Mouse (Mus musculus) urinary bladder, postnatal 10 days (tissue): ENCODE data around the gene Tjp3.

Experiments
- DNase-seq: peaks from one replicate; pipeline ENCODE4 v3.0.0; 2022; ENCODE audit warnings: low spot score

The Tjp3 gene

GRCm38 (mm10) chr10:81291511-81292104, at the start of gene Tjp3:
Tjp3 (minus strand) TSS chr10:81291581.
- DNase-seq: no peak

GRCm38 (mm10) chr10:81340551-81341332, 49.4 kb upstream of the Tjp3 start:
- DNase-seq: no peak

DNA sequence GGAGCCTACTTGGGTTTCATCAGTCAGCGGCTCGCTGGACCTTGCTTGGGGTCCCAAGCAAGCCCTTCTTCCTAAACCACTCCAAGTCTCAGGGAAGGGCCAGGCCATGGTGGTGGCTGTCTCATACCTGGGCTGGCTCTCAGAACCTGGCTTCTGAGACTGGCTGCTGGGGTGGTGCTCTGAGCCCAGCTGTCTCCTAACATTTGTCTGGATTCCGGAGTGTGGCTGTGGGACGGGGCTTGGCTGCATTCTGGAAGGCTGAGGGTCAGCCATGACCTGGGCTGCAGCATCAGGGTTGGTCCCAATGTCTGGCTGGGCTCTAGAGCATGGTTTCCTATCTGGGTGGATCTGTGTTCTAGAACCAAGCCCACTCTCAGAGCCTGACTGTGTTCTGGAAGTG, 45.2 kb upstream of the Tjp3 start:
- no peak for DNase-seq

DNA sequence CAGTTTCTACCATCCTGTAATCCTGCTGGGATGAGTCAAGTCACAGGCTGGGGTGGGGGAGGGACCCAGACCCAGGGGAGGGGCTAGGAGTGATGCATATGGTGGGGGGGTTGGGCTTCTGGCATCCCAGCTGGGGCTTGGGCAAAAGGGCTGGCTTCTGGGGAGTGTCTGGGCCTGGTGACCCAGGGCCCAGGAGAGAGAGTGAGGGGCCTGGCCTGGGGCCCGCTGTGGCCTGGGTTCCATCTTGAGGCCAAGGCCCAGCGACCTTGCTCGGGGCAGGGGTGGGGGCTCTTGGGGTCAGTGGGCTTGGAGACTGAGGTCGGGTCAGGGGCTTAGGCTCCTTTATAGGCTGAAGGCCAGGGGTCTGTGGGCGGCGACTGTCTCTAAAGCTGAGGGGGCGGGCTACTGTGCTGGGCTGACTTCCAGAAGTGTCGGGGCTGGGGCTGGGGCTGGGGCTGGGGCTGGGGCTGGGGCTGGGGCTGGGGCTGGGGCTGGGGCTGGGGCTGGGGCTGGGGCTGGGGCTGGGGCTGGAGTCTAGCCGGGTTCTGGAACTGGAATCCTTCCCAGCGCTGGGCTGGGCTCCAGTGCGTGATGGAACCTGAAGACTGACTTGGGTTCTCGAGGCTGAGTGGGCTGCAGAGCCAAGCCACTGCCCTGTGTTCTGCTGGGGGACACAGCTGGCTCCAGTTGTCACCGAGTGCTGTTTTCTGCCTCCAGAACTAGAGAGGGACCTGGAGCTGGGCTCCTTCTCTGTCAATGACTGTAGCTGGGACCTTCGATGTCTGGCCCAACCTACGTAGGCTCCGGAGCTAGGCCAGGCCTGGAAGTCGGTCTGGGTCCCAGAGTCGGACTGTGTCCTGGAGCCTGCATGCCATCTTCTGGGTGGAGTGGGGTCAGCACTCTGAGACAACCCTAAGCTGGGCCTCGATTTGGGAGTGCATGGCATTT, 44.3 kb upstream of the Tjp3 start:
- DNase-seq: no peak

GRCm38 (mm10) chr10:81334324-81334723, 42.9 kb upstream of the Tjp3 start:
- DNase-seq: no peak

- no peak for DNase-seq
These were observed 40.9 kb upstream of the Tjp3 start for GRCm38 (mm10) chr10:81332277-81332676.

- no peak for DNase-seq
These were observed 38.6 kb upstream of the Tjp3 start for GRCm38 (mm10) chr10:81330007-81330406.

DNA sequence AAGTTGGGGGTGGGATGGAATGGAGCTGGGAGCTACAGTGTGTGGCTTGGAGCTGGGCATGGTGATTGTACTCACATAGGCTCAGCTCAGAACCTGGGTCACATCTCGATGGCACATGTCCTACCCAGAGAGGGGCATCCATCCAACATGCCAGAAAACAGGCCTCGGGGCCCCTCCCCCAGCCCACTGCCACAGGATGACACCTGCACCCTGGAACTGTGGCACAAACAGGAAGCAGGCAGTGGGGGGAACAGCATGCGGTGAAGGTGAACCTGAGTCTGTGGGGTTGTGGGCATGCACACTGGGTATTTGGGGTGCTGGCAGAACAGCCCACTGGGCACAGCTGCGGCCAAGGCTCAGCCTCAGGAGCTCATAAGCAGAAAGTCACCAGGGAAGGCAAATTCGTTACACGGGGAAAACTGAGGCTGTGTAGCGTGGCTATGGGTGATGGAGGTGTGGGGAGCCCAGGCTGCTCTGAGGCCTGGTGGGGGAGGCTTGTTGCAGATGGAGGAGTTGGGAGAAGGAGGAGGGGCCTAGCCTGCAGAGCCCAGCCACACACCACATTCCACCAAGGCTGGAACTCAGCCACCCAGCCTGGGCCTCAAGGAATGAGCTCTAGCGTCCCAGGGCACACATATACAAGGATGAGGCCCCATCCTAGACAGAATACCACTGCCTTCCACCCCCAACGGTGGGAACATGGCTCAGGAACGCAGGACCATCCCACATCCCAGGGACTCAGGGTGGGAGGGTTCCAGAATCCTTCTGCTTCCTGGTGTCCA, 38.0 kb upstream of the Tjp3 start:
- no peak for DNase-seq

GRCm38 (mm10) chr10:81328386-81328785, 37.0 kb upstream of the Tjp3 start, which contains the start of gene Tbxa2r:
Tbxa2r (plus strand) TSS chr10:81328731.
- no peak for DNase-seq

- DNase-seq: no peak
These were observed 36.6 kb upstream of the Tjp3 start for GRCm38 (mm10) chr10:81327959-81328358.

DNA sequence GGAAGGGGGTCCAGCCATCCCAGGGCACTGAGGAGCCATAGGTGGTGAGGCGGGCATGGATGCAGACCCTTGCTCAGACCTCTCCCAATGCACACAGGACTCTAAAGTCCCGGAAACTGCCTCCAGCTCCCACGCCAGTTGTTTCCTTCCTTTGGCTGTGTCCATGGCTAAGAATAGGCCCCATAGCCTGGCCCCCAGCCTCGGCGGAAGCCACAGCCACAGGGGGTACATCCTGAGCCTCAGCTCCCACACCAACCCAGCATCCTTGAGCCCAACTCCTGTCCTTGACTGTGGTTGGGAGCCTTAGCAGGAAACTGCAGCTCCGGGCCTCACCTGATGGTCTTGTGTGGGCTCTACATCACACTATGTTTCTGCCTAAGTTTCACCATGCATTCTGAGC, 35.5 kb upstream of the Tjp3 start:
- no peak for DNase-seq

GRCm38 (mm10) chr10:81325781-81326180, 34.4 kb upstream of the Tjp3 start:
- no peak for DNase-seq

DNA sequence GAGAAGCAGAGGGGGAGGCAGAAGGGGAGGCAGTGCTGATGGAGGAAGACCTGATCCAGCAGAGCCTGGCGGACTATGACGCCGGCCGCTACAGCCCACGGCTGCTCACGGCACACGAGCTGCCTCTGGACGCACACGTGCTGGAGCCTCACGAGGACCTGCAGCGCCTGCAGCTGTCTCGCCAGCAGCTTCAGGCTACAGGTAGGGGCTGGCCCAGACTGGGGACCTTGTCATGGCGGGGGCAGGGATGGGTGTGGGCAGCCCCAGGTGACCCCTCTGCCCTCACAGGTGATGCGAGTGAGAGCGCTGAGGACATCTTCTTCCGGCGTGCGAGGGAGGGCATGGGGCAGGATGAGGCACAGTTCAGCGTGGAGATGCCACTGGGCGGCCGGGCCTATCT, 33.8 kb upstream of the Tjp3 start:
- DNase-seq: no peak

DNA sequence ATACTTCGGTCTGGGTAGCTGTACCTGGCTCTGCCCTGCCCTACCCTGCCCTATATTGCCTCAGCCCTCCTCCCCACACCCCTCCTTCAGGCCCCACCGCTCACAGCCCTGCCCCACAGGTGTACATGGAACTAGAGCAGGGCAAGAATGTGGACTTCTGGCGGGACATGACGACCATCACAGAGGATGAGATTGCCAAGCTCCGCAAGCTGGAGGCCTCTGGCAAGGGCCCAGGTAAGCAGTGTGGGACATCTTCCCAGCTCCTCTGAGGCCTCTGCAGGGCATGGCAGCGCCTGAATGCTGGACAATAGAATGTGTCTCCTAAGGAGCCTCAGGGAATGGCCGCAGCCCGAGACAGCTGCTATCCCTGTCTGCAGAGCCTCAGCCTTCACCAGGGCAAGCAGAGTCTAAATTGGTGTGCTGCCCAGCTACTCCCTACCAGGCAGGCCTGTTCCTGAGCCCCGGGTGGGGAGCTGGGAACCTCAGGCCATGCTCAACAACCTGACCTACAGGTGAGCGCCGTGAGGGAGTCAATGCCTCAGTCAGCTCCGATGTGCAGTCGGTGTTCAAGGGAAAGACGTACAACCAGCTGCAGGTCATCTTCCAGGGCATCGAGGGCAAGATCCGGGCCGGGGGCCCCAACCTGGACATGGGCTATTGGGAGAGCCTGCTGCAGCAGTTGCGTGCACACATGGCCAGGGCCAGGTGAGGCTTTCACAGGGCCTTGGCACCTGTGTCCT, 32.6 kb upstream of the Tjp3 start:
- no peak for DNase-seq

DNA sequence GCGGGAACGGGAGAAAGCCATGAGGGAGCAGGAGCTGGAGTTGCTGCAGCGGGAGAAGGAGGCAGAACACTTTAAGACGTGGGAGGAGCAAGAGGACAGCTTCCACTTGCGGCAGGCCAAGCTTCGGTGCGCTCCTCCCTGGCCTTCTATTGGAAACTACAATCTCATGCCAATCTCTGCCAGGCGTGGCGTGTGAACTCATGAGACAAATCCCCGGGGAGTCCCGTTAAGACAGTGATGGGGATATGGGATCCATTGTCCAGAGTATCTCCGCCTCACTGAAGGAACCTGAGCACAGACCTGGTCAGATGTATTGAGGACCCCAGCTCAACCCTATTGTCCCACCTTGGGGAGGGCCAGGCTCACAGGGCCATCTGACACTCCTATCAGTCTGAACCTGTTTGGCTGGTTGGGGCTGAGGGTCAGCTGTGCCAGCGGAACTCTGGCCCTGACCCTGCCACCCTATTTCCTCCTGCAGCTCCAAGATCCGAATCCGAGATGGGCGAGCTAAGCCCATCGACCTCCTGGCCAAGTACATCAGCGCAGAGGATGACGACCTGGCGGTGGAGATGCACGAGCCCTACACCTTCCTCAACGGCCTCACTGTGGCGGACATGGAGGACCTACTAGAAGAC, 31.9 kb upstream of the Tjp3 start:
- DNase-seq: no peak

DNA sequence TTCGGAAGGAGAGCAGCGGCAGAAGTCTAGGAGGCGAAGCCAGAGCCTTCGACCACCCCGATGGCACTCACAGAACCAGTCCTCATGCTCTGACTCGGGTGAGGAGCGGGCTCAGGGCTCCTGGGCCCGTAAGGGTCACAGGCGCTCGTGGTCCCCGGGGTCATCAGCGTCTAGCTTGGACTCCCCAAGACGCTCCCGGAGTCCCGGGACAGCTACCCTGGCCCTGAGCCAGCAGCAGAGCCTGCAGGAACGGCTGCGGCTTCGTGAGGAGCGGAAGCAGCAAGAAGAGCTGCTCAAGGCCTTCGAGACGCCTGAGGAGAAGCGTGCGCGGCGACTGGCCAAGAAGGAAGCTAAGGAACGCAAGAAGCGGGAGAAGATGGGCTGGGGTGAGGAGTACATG, 31.1 kb upstream of the Tjp3 start:
- no peak for DNase-seq

- DNase-seq: no peak
These were observed 30.1 kb upstream of the Tjp3 start for GRCm38 (mm10) chr10:81321436-81321835.

- DNase-seq: peak; percentile 97
These were observed 29.4 kb upstream of the Tjp3 start, which contains the start of gene Cactin for GRCm38 (mm10) chr10:81320550-81321347. Cactin (plus strand) TSS chr10:81321103.

DNA sequence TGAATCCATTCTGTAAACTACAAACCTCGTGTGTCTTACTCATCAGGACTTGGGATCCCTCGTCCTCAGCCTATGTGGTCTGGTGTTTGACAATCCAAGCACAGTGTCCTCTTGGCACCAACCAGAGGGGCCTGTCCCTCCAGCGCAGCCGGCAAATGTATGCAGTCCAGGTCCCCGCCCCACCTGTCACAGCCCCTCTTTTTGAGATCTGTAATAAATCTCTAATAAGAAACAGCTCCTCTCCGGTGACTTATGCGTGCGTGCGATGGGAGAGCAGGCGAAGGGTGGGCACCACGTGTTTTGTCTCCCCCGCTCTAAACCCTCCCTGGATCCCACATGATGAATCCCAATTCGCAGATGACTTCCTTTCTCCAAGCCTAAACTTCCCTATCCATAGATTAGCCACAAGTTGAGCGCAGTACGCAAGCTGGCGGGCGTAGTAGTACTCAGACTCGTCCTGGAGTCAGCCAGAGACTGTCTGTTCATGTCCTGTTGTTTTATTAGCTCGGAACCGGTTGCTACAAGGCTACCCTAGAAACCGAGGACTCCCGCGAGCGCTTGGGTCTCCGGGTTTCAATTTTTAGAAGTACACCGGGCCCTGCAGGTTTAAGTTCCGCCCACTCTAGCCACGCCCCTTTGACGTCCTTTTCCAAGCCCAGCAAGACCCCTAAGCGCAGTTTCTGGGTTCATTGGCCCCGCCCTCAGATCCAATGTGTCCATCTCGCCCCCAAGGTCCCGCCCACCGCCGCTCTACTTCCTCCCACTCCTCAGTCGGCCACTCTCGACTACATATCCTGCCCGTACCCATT, 28.6 kb upstream of the Tjp3 start:
- no peak for DNase-seq
